Mouse (Mus musculus): ENCODE data around the gene Igsf9.

Gene Igsf9

GRCm38 (mm10) chr1:172497428-172497827 lies 15.8 kb downstream of the Igsf9 start:
- DNase-seq (ENCODE audit: low spot score), result no peak

GRCm38 (mm10) chr1:172499765-172500441 lies 18.3 kb downstream of the Igsf9 start, which contains the start of gene Tagln2:
Gene Tagln2, plus strand, starts transcription at chr1:172500047.
- peak; percentile 52 for DNase-seq (ENCODE audit: low spot score)

- DNase-seq (ENCODE audit: low spot score), result no peak
These were observed 19.1 kb downstream of the Igsf9 start for GRCm38 (mm10) chr1:172500451-172501370.

- no peak for DNase-seq (ENCODE audit: low spot score)
These were observed 20.0 kb downstream of the Igsf9 start for GRCm38 (mm10) chr1:172501371-172502144.

GRCm38 (mm10) chr1:172502145-172503110 lies 20.8 kb downstream of the Igsf9 start:
- DNase-seq (ENCODE audit: low spot score), result no peak

GRCm38 (mm10) chr1:172503111-172503997 lies 21.8 kb downstream of the Igsf9 start:
- DNase-seq (ENCODE audit: low spot score), result no peak

- DNase-seq (ENCODE audit: low spot score), result no peak
These were observed 23.2 kb downstream of the Igsf9 start for GRCm38 (mm10) chr1:172504756-172505155.

GRCm38 (mm10) chr1:172507001-172507400 lies 25.4 kb downstream of the Igsf9 start:
- DNase-seq (ENCODE audit: low spot score), result no peak

GRCm38 (mm10) chr1:172507701-172508100 lies 26.1 kb downstream of the Igsf9 start:
- DNase-seq (ENCODE audit: low spot score), result no peak

- no peak for DNase-seq (ENCODE audit: low spot score)
These were observed 26.6 kb downstream of the Igsf9 start for GRCm38 (mm10) chr1:172508172-172508571.

- no peak for DNase-seq (ENCODE audit: low spot score)
These were observed 27.6 kb downstream of the Igsf9 start for GRCm38 (mm10) chr1:172509235-172509634.

GRCm38 (mm10) chr1:172509983-172510382 lies 28.4 kb downstream of the Igsf9 start:
- DNase-seq (ENCODE audit: low spot score), result no peak

- DNase-seq (ENCODE audit: low spot score), result no peak
These were observed 28.9 kb downstream of the Igsf9 start for GRCm38 (mm10) chr1:172510421-172510972.

- peak; percentile 40 for DNase-seq (ENCODE audit: low spot score)
These were observed 31.4 kb downstream of the Igsf9 start for GRCm38 (mm10) chr1:172512962-172513361.

- DNase-seq (ENCODE audit: low spot score), result peak; percentile 67
These were observed 32.1 kb downstream of the Igsf9 start for GRCm38 (mm10) chr1:172513525-172514212.

GRCm38 (mm10) chr1:172514213-172514529 lies 32.6 kb downstream of the Igsf9 start:
- no peak for DNase-seq (ENCODE audit: low spot score)

GRCm38 (mm10) chr1:172514551-172515268 lies 33.1 kb downstream of the Igsf9 start:
- no peak for DNase-seq (ENCODE audit: low spot score)

GRCm38 (mm10) chr1:172515396-172515795 lies 33.8 kb downstream of the Igsf9 start:
- no peak for DNase-seq (ENCODE audit: low spot score)

- DNase-seq (ENCODE audit: low spot score), result no peak
These were observed 36.4 kb downstream of the Igsf9 start for GRCm38 (mm10) chr1:172518013-172518412.

Data from layer of hippocampus, adult 11-12 months (tissue).